Mouse (Mus musculus) liver, postnatal 0 days (tissue): ENCODE measurements at regions not wholly inside any gene's neighbourhood (a gene's known extent, or its start where the extent isn't known, plus 50 kb on each side); places are given as distances from the start of the nearest gene placed in this dataset.

Source experiments
- ATAC-seq: fragments of 200-750 bp; cut with Nextera tagmentation; 2 replicates; pipeline ENCODE4 v1.8.0; 2017; ENCODE audit warnings: mild to moderate bottlenecking, moderate library complexity
- DNase-seq: peaks from one replicate; pipeline ENCODE4 v3.0.0-alpha.2; 2016
- H3K27ac ChIP-seq: fragments of 300-500 bp; sonication (generic); 2 replicates; pipeline ENCODE4 v1.5.1; 2014; ENCODE audit warnings: antibody characterized with exemption, moderate library complexity, mild to moderate bottlenecking, low read depth
- H3K27me3 ChIP-seq: fragments of 300-500 bp; sonication (generic); 2 replicates; pipeline ENCODE4 v1.6.1; 2014; ENCODE audit warnings: low read length, control low read depth, mixed read lengths; ENCODE audit not compliant: insufficient read depth
- H3K36me3 ChIP-seq: fragments of 300-500 bp; sonication (generic); replicated peaks from 2 replicates; pipeline ENCODE4 v1.6.1; 2014; ENCODE audit warnings: mild to moderate bottlenecking, control low read depth, low read length, moderate library complexity, mixed read lengths; ENCODE audit not compliant: insufficient read depth
- H3K4me1 ChIP-seq: fragments of 300-500 bp; sonication (generic); 2 replicates; pipeline ENCODE4 v1.6.1; 2014; ENCODE audit warnings: antibody characterized with exemption, mild to moderate bottlenecking, control low read depth; ENCODE audit not compliant: insufficient read depth
- H3K4me2 ChIP-seq: fragments of 300-500 bp; sonication (generic); 2 replicates; pipeline ENCODE4 v1.6.1; 2014; ENCODE audit warnings: low read depth, mild to moderate bottlenecking, low read length, moderate library complexity, mixed read lengths
- H3K4me3 ChIP-seq: fragments of 300-500 bp; sonication (generic); 2 replicates; pipeline ENCODE4 v1.5.1; 2014; ENCODE audit warnings: low read depth, low read length
- H3K9ac ChIP-seq: fragments of 300-500 bp; sonication (generic); replicated peaks from 2 replicates; pipeline ENCODE4 v1.6.1; 2014; ENCODE audit warnings: mild to moderate bottlenecking, moderate library complexity
- H3K9me3 ChIP-seq: fragments of 300-500 bp; sonication (generic); 2 replicates; pipeline ENCODE4 v1.6.1; 2016; ENCODE audit warnings: mild to moderate bottlenecking, control low read depth, low read length, mixed read lengths
- CTCF ChIP-seq: sonication (generic); IDR thresholded peaks from 2 replicates; pipeline ENCODE4 v1.5.1; 2016; ENCODE audit warnings: antibody characterized with exemption, low read depth
- EP300 ChIP-seq: IDR thresholded peaks from 2 replicates; pipeline ENCODE4 v1.6.1; 2016; ENCODE audit warnings: antibody characterized with exemption, low read depth, mild to moderate bottlenecking
- whole genome bisulfite sequencing: fragments of 180-500 bp; shearing (Covaris S2); extraction: QIAGEN DNeasy Blood & Tissue Kit; methylation state at CpG from one replicate; pipeline ENCODE4 v1.1.7; 2014; ENCODE audit not compliant: insufficient replicate concordance; 5-methylcytosine and 5-hydroxymethylcytosine counted together

DNA sequence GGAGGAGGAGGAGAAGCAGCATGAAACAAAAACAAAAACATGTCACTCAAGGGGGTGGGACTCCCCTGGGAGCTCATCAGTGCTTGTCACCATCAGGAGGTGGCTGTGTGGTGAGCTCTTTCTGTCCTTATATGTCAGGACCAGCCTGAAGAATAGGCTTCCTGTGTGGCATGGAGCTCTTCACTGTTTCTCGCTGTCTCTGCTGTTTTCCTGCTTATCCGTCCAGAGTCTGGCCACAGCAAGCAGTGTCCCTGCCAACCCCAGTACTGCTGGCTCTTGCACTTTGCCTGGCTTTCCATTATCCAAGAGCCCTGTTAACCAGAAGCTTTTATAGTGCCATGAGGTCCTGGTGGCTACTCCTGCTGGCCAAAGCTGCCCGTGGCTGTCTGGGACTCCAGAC is 322.9 kb upstream of the Camk1g start:
- H3K9ac ChIP-seq, result no peak overlapping the region
- H3K27ac ChIP-seq, result no peak overlapping the region
- TF ChIP-seq EP300 (no peak), CTCF (no peak)
- no peaks in the 10 kb centered on the region for H3K9me3 ChIP-seq
- H3K4me2 ChIP-seq, result no peak overlapping the region
- 58% methylated on average over 3 of the region's 3 CpGs for WGBS
- ATAC-seq, result no peak
- no peak overlapping the region for H3K4me3 ChIP-seq
- DNase-seq, result no peak
- H3K27me3 ChIP-seq, result no peaks in the 10 kb centered on the region
- no peaks in the 10 kb centered on the region for H3K36me3 ChIP-seq
- no peaks in the 10 kb centered on the region for H3K4me1 ChIP-seq

DNA sequence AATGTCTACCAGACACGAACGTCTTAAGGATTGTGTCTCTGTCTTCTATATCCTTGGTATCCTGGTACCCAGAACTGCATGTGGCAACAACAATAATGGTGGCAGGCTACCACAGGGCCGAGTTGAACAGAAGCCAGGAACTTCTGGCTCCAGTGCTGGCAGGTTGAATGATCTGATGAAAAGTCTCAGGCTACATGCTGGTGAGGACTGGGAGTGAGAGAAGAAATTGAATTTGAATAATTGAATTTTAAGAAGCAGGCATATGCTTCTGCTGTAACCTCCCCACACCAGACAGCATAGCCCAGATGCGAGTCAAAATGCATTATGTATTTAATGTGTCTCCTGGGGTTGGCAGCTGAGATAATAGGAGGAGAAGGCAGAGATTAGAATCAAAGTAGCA is 319.5 kb upstream of the Camk1g start:
- no peak overlapping the region for H3K4me2 ChIP-seq
- DNase-seq (no peak), ATAC-seq (no peak)
- no peak for TF ChIP-seq EP300
- TF ChIP-seq CTCF, result no peak
- no peaks in the 10 kb centered on the region for H3K27me3 ChIP-seq
- no peak overlapping the region for H3K9ac ChIP-seq
- no peaks in the 10 kb centered on the region for H3K36me3 ChIP-seq
- H3K9me3 ChIP-seq, result no peaks in the 10 kb centered on the region
- 68% methylated on average over 4 of the region's 4 CpGs for WGBS
- H3K4me3 ChIP-seq, result no peak overlapping the region
- H3K27ac ChIP-seq, result no peak overlapping the region
- no peaks in the 10 kb centered on the region for H3K4me1 ChIP-seq

DNA sequence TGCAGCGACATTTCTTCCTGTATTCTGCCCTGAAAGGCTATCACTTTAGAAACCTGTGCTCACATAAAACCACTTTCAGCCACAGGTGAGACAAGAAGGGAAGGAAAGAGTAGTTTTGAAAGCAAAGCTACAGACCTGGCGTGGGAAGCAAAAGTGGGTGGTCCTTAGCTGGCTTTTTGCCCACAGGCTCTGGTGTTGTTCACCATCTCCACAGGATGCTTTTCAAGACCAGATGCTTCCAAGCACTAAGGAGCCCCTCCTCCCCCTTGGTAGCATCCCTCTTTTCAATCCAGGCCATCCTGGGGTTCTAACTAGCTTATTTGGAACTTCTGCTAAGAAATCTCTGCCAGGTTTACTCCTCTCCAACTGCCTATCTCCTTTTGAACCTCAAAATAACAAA is 312.8 kb upstream of the Camk1g start:
- TF ChIP-seq EP300, result no peak
- no peak for TF ChIP-seq CTCF
- H3K27me3 ChIP-seq, result no peaks in the 10 kb centered on the region
- no peak for ATAC-seq
- no peaks in the 10 kb centered on the region for H3K4me1 ChIP-seq
- no peak for DNase-seq
- no peak overlapping the region for H3K9ac ChIP-seq
- H3K4me2 ChIP-seq, result no peak overlapping the region
- H3K9me3 ChIP-seq, result no peaks in the 10 kb centered on the region
- WGBS, result 49% methylated on average over 2 of the region's 2 CpGs
- no peak overlapping the region for H3K4me3 ChIP-seq
- H3K27ac ChIP-seq, result no peak overlapping the region
- H3K36me3 ChIP-seq, result no peaks in the 10 kb centered on the region

DNA sequence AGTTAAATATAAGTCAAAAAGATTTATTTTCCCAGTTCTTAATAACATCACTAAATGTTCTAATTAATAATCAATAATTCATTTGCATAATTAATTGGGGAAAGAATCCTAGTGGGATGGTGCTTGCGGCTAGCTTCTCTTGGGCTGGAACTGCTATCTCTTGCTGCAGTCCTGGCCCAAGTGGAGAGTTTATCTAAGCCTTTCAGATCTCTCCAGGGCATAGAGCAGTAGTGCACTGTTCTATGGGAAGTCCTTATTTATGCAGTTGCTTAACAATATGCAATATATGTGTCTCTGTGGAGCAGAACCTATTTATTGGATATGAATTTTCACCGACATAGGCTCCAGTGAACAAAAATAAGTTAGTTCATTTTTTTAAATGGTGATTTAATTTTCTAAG is 308.4 kb upstream of the Camk1g start:
- Histone ChIP-seq H3K4me2 (no peak overlapping the region), H3K27ac (no peak overlapping the region), H3K27me3 (no peaks in the 10 kb centered on the region), H3K4me3 (no peak overlapping the region), H3K36me3 (no peaks in the 10 kb centered on the region), H3K9ac (no peak overlapping the region), H3K4me1 (no peaks in the 10 kb centered on the region), H3K9me3 (no peaks in the 10 kb centered on the region)
- ATAC-seq (no peak), DNase-seq (no peak)
- 71% methylated on average over 2 of the region's 2 CpGs for WGBS
- TF ChIP-seq CTCF (no peak), EP300 (no peak)

DNA sequence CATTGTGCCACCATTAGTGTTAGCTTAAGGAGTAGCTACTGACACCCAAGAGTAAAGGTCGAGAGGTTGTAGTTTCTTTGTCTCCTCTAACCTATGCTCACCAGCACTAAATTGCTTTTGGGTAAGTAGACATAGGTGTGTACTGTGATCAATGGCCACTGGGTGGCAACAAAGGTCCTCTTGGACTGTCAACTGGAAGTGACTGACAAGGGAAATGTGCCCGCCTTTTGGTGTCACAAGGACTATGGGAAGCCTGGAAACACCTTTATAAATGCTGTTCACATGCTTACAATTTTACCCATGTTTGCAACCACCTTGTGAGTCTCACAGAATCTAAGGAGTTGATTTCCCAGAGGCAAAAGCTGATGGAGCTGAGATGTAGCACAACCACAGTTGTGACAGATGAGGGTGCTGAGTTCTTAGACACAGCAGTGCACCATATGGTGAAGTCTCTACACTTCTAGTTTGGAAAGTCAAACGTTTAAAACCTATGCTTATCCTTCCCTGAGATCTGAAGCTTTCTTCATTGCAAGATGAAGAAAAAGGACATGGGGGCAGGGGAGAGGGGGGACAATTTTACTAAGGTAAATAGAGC is 303.2 kb upstream of the Camk1g start:
- peaks cover 15% of the 10 kb centered on the region for H3K4me1 ChIP-seq
- H3K4me3 ChIP-seq, result no peak overlapping the region
- DNase-seq (peak; percentile 53), ATAC-seq (peak; percentile 35; the same call in 1 of the 2 replicates)
- no peaks in the 10 kb centered on the region for H3K9me3 ChIP-seq
- 17% methylated on average over 3 of the region's 3 CpGs for WGBS
- no peak for TF ChIP-seq EP300
- TF ChIP-seq CTCF, result peak; percentile 76
- H3K4me2 ChIP-seq, result no peak overlapping the region
- no peaks in the 10 kb centered on the region for H3K36me3 ChIP-seq
- H3K27me3 ChIP-seq, result no peaks in the 10 kb centered on the region
- H3K27ac ChIP-seq, result no peak overlapping the region
- no peak overlapping the region for H3K9ac ChIP-seq

DNA sequence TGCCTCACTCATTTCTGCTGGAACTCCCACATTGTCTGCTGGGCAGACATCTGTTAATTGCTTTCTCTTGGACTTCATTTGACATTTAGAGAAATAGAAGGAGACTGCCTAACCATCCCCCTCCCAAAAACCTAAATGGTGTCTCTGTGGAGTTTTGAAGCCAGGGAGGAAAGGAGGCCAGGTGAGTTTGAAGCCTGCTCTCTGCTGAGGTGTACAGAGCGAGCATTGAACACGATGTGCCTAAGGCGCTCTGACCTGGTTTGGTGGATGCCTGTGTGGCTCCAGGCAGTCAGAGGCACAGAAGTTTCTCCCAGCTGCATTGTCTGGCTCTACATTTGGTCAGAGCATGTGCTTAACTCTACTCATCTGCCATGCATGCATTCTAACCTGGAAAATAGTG is 302.6 kb upstream of the Camk1g start:
- no peak overlapping the region for H3K9ac ChIP-seq
- TF ChIP-seq EP300 (no peak), CTCF (no peak)
- H3K27me3 ChIP-seq, result no peaks in the 10 kb centered on the region
- H3K9me3 ChIP-seq, result no peaks in the 10 kb centered on the region
- no peak overlapping the region for H3K4me3 ChIP-seq
- H3K4me2 ChIP-seq, result no peak overlapping the region
- no peaks in the 10 kb centered on the region for H3K36me3 ChIP-seq
- ATAC-seq (no peak), DNase-seq (no peak)
- no peak overlapping the region for H3K27ac ChIP-seq
- 65% methylated on average over 3 of the region's 3 CpGs for WGBS
- peaks cover 15% of the 10 kb centered on the region for H3K4me1 ChIP-seq

DNA sequence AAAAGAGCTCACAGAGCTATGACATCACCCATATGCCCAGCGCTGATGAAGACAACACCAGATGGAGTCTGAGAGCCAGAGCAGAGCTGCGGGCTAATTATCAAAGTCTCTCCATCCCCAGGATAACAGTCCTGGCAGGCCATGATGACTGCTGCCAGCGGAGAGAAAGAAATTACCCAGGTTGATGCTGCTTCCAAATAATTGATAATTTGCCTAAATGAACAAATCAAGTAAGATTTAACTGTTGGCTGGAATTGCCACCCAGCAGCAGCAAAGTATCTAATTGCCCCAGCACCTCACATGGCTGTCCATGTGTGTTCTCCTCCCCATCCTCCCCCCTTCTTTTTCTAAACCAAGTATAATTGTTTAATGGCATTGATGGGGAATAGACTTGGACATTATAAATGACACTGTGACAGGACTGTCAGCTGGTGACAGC is 301.7 kb upstream of the Camk1g start:
- Histone ChIP-seq H3K9me3 (no peaks in the 10 kb centered on the region), H3K4me3 (no peak overlapping the region), H3K36me3 (no peaks in the 10 kb centered on the region), H3K4me2 (no peak overlapping the region), H3K9ac (no peak overlapping the region), H3K27ac (no peak overlapping the region), H3K4me1 (peaks cover 18% of the 10 kb centered on the region), H3K27me3 (no peaks in the 10 kb centered on the region)
- no peak for DNase-seq
- TF ChIP-seq CTCF (no peak), EP300 (no peak)
- ATAC-seq, result no peak
- 58% methylated on average over 3 of the region's 3 CpGs for WGBS
